Mouse (Mus musculus) heart, embryonic 16.5 days (tissue): ENCODE data around the gene Slc17a6. TPM values are rescaled to one million over a fixed set of nuclear protein-coding genes. Genes with fewer than 3 reads are reported as not detected.

Experiments
- ATAC-seq: fragments of 200-750 bp; cut with Nextera tagmentation; replicated peaks from 2 replicates; pipeline ENCODE4 v1.8.0; 2017; ENCODE audit warnings: moderate number of reproducible peaks; ENCODE audit not compliant: insufficient read depth, low FRiP score; ENCODE audit errors: extremely low read depth
- H3K27ac ChIP-seq: fragments of 300-500 bp; sonication (generic); 2 replicates; pipeline ENCODE4 v1.5.1; 2014; ENCODE audit warnings: mild to moderate bottlenecking, low read length, control low read depth, moderate library complexity
- H3K27me3 ChIP-seq: fragments of 300-500 bp; sonication (generic); 2 replicates; pipeline ENCODE4 v1.6.1; 2014; ENCODE audit warnings: low read length, mixed read lengths; ENCODE audit not compliant: control insufficient read depth, insufficient read depth
- H3K36me3 ChIP-seq: fragments of 300-500 bp; sonication (generic); 2 replicates; pipeline ENCODE4 v1.6.1; 2014; ENCODE audit not compliant: control insufficient read depth, insufficient read depth
- H3K4me1 ChIP-seq: fragments of 300-500 bp; sonication (generic); 2 replicates; pipeline ENCODE4 v1.6.1; 2014; ENCODE audit warnings: low read length, mixed read lengths; ENCODE audit not compliant: control insufficient read depth, insufficient read depth
- H3K4me2 ChIP-seq: fragments of 300-500 bp; sonication (generic); 2 replicates; pipeline ENCODE4 v1.6.1; 2014; ENCODE audit warnings: low read depth, mild to moderate bottlenecking, control low read depth, low read length
- H3K4me3 ChIP-seq: fragments of 300-500 bp; sonication (generic); 2 replicates; pipeline ENCODE4 v1.5.1; 2014; ENCODE audit warnings: mild to moderate bottlenecking, control low read depth, low read length
- H3K9ac ChIP-seq: fragments of 300-500 bp; sonication (generic); 2 replicates; pipeline ENCODE4 v1.6.1; 2014; ENCODE audit warnings: low read length, control low read depth
- H3K9me3 ChIP-seq: fragments of 300-500 bp; sonication (generic); replicated peaks from 2 replicates; pipeline ENCODE4 v1.6.1; 2016; ENCODE audit warnings: low read length; ENCODE audit not compliant: control insufficient read depth
- WGBS: fragments of 180-500 bp; shearing (Covaris S2); extraction: QIAGEN DNeasy Blood & Tissue Kit; methylation state at CpG from one replicate; pipeline ENCODE4 v1.1.7; 2014; 5-methylcytosine and 5-hydroxymethylcytosine counted together
- polyA plus RNA-seq: library from polyadenylated mRNA; unstranded; fragments of >200 nt; fragmentation: Nextera tagmentation; extraction: Ambion mirVana; gene quantifications from 2 replicates; pipeline ENCODE4 v1.2.1, GENCODE M21; 2015

The Slc17a6 gene
- polyA plus RNA-seq, 1 experiment from 2014 or later = 0.03 TPM

DNA sequence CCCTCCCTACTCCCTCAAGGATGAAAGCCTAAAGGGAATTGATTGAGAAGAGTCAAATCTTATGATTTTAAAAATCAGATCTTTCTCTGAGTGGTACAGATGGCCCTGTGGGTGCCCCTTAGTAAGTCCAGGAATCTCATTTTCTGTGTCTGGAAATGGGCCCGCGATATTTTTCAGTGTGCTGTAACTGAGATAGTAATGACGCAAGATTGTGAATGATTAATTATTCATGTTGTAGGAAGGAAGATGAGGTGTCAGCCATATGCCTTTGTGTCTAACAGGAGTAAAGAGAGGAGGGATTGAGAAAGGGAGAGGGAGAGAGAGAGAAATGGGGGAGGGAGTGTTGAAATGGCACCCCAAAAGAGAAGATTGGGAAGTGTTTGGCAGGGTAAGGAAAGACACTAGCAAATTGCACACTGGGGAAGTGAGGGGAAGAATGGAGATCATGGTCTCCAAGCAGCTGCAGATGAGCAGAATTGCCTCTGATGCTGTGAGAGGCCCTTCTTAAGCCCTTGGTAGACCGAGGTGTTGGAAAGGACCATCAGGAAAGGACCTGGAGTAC, 2.6 kb downstream of the Slc17a6 start:
- H3K27ac ChIP-seq = no peak overlapping the region
- H3K9me3 ChIP-seq = no peaks in the 10 kb centered on the region
- no peak for ATAC-seq
- H3K4me3 ChIP-seq = no peak overlapping the region
- H3K27me3 ChIP-seq = peaks cover 72% of the 10 kb centered on the region
- H3K4me1 ChIP-seq = no peaks in the 10 kb centered on the region
- no peaks in the 10 kb centered on the region for H3K36me3 ChIP-seq
- 2% methylated on average over 4 of the region's 4 CpGs for WGBS
- no peak overlapping the region for H3K4me2 ChIP-seq
- H3K9ac ChIP-seq = no peak overlapping the region

DNA sequence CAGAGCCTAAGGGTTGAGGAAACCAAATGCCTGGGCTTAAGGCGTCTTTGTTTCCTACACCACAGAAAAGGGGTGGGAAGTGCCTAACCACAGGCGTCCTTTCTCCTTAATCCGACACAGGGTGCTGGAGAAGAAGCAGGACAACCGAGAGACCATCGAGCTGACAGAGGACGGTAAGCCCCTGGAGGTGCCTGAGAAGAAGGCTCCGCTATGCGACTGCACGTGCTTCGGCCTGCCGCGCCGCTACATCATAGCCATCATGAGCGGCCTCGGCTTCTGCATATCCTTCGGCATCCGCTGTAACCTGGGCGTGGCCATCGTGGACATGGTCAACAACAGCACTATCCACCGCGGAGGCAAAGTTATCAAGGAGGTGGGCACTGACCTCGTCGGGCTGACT, 3.4 kb downstream of the Slc17a6 start:
- under 1% methylated on average over 23 of the region's 23 CpGs for WGBS
- no peak overlapping the region for H3K4me2 ChIP-seq

DNA sequence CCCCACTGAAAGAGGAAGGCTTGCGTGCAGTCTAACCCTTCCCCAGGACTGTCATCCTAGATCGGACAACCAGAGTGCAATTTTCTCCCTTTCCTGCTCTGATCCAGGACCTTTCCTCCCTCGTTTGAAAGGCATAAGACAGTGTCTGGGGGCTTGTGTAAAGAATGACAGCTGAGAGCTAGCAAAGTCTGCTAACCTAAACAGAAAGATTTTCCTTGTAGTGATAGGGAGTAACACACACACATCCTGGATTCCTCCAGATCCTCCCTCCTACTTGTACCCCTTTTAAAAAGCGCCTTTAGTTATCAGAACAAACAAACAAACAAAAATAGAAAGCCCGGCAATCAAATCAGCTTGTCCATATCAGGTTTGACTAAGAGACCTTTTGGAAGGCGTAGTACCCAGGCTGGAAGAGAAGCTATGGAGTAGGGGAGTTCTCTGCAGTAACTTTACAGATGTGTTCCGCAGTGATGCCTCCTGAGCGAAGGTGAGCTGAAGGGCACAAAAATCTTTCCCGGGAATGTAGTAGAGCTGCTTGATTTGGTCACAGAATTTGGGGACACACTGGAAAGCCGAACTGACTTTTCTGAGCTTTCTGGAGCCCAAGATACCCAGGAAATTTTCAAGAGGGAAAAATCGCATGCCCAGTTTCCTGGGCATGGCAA, 3.9 kb downstream of the Slc17a6 start:
- Histone ChIP-seq H3K4me3 (no peak overlapping the region), H3K4me2 (no peak overlapping the region), H3K36me3 (no peaks in the 10 kb centered on the region), H3K9ac (no peak overlapping the region), H3K27me3 (peaks cover 73% of the 10 kb centered on the region), H3K27ac (no peak overlapping the region), H3K9me3 (no peaks in the 10 kb centered on the region), H3K4me1 (no peaks in the 10 kb centered on the region)
- no peak for ATAC-seq
- WGBS = 4% methylated on average over 11 of the region's 11 CpGs

More for the DNA sequence above, 3.4 kb downstream of the Slc17a6 start:
- Histone ChIP-seq H3K9me3 (no peaks in the 10 kb centered on the region), H3K36me3 (no peaks in the 10 kb centered on the region), H3K27me3 (peaks cover 73% of the 10 kb centered on the region), H3K4me1 (no peaks in the 10 kb centered on the region), H3K9ac (no peak overlapping the region), H3K27ac (no peak overlapping the region), H3K4me3 (no peak overlapping the region)
- ATAC-seq = no peak

DNA sequence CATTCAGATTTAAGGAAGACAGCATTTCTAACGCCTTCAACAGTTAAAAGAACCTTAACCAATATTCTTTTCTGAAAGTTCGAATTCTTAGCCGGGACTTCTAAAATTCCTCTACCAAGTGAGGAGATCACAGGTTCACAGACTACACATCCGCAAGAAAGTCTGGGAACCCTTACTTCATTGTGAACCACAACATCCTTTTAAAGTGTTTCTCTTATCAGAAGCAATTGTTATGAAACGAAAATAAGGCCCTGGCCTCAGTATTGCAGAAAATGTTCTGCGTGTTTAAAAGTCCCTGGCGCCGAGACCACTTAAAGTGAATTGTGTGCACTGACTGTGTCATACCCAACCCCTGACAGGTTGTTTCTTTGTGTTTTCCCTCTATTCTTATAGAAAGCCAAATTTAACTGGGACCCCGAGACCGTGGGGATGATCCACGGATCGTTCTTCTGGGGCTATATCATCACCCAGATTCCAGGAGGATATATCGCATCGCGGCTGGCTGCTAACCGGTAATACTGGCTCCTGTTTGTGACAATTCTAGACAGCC, 4.7 kb downstream of the Slc17a6 start:
- Histone ChIP-seq H3K9ac (no peak overlapping the region), H3K9me3 (no peaks in the 10 kb centered on the region), H3K27ac (no peak overlapping the region), H3K36me3 (no peaks in the 10 kb centered on the region), H3K27me3 (peaks cover 70% of the 10 kb centered on the region), H3K4me2 (no peak overlapping the region), H3K4me3 (no peak overlapping the region), H3K4me1 (no peaks in the 10 kb centered on the region)
- 2% methylated on average over 16 of the region's 16 CpGs for WGBS
- ATAC-seq = no peak

DNA sequence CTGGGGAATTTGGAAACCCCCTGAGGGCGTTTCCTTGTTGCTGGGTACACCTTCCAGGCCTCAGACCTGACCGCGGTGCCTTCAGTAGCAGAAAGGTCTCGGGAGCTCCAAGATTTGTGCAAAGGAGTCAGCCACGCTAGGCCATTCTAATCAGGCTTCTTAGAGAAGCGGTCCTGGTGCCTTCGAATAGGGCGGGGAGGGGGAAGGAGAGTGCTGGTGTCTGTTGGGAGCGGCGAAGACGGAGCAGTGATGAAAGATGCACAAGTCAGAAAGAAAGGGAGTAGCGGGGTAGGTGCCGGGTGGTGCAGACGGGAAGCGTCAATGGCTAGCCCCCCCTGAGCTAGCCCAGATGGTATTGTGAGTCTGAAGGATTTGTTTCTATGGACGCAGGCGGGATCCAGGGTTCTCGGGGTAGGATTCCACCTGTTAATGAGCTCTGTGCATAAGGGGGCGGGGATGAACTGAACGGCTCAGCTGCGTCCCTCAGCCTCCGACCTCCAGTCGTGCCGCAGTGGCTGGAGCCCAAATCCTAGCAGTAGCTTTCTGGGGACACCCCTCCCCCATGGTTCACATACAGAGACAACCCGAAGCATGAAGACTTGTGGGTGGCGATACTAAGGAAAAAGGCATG, 5.3 kb downstream of the Slc17a6 start:
- 1% methylated on average over 26 of the region's 26 CpGs for WGBS
- Histone ChIP-seq H3K9me3 (no peaks in the 10 kb centered on the region), H3K36me3 (no peaks in the 10 kb centered on the region), H3K4me2 (no peak overlapping the region), H3K4me1 (no peaks in the 10 kb centered on the region), H3K27me3 (peaks cover 65% of the 10 kb centered on the region), H3K27ac (no peak overlapping the region), H3K4me3 (no peak overlapping the region), H3K9ac (no peak overlapping the region)
- no peak for ATAC-seq

DNA sequence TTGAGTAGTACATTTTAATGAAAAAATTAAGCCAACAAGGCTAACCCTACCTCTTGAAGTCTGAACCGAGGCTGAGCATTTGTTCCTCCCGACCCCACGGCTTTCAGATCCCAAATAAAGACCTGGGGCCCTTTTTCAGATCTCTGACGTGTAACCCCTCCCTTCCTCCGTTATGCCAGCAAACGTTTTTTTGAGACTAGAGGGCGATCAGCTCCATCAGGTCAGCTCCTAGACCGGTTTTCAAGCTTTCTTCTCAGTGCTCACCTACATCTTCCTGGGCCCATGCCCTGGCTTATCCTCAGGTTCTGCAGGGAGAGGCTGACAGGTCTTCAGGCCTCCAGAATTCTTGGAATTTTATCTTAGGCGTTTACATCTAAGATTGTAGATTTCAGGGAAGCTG, 5.9 kb downstream of the Slc17a6 start:
- H3K9me3 ChIP-seq = no peaks in the 10 kb centered on the region
- no peak overlapping the region for H3K4me2 ChIP-seq
- H3K4me3 ChIP-seq = no peak overlapping the region
- no peak overlapping the region for H3K27ac ChIP-seq
- H3K27me3 ChIP-seq = peaks cover 59% of the 10 kb centered on the region
- H3K9ac ChIP-seq = no peak overlapping the region
- no peak for ATAC-seq
- 2% methylated on average over 9 of the region's 9 CpGs for WGBS
- no peaks in the 10 kb centered on the region for H3K4me1 ChIP-seq
- no peaks in the 10 kb centered on the region for H3K36me3 ChIP-seq

DNA sequence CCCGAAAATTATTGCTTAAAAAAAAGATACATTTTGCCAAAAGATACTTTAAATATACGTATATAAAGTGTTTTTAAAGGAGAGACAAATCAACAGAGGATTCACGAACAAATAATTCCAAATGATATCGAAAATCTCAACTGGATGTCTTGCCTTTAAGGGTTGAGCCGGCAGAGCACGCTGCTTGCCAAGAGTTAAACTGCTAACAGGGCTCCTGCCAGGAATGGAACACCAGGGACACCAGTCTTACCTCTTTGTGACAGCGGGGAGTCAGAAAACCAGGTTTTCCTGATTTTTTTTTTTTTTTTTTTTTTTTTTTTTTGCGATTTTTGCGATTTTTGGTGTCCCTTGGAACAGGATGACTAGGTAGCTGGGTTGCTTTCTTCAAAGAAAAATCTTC, 6.5 kb downstream of the Slc17a6 start:
- Histone ChIP-seq H3K27me3 (peaks cover 63% of the 10 kb centered on the region), H3K4me2 (no peak overlapping the region), H3K27ac (no peak overlapping the region), H3K4me3 (no peak overlapping the region), H3K36me3 (no peaks in the 10 kb centered on the region), H3K4me1 (no peaks in the 10 kb centered on the region), H3K9ac (no peak overlapping the region), H3K9me3 (no peaks in the 10 kb centered on the region)
- 4% methylated on average over 9 of the region's 9 CpGs for WGBS
- ATAC-seq = no peak

DNA sequence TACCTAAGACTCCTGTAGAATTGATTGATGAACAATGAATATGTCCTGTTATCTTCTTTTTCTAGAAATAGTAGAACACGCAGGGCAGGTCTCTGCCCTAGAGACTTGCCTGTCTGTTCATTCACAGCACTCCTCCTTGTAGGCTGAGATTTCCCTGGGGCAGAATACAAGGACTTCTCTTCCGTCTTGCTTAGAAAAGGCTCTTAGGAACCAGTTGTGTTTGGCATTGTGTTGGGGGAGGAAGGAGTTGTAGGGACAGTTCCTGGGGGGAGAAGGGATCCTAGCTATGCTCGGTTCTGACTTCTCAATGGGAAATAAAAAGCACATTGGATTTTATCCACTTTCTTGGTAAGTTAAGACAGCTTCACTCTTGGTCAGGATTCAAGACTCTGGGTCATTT, 7.4 kb downstream of the Slc17a6 start:
- H3K4me3 ChIP-seq = no peak overlapping the region
- H3K9me3 ChIP-seq = no peaks in the 10 kb centered on the region
- H3K36me3 ChIP-seq = no peaks in the 10 kb centered on the region
- H3K4me2 ChIP-seq = no peak overlapping the region
- no peaks in the 10 kb centered on the region for H3K4me1 ChIP-seq
- H3K27me3 ChIP-seq = peaks cover 58% of the 10 kb centered on the region
- H3K27ac ChIP-seq = no peak overlapping the region
- WGBS = 9% methylated on average over 3 of the region's 3 CpGs
- ATAC-seq = no peak
- H3K9ac ChIP-seq = no peak overlapping the region

DNA sequence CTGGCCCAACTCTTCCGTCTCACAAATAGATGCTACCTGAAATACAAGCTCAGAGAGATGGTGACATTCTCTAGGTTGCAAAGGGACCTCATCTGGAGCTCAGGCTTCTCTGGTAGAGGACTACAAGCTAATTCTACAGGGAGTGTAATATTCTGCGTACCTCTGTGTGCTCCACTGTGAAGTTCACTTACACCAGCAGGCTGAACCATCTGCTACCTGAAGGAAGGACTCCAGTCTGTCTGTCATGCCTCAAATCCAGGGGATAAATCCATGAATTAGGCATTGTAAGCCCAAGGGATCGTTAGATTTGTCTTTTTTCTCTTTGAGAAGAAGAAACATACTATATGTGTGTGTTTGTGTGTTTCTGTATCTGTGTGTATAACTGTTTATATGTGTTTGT, 9.4 kb downstream of the Slc17a6 start:
- Histone ChIP-seq H3K4me1 (no peaks in the 10 kb centered on the region), H3K4me3 (no peak overlapping the region), H3K9me3 (no peaks in the 10 kb centered on the region), H3K27me3 (peaks cover 38% of the 10 kb centered on the region), H3K9ac (no peak overlapping the region), H3K4me2 (no peak overlapping the region), H3K27ac (no peak overlapping the region), H3K36me3 (no peaks in the 10 kb centered on the region)
- 50% methylated on average over 3 of the region's 3 CpGs for WGBS
- no peak for ATAC-seq
